Mouse (Mus musculus) brain, embryonic 14.5 days (tissue): ENCODE data around the gene Sipa1. TPM values are rescaled to one million over a fixed set of nuclear protein-coding genes. Genes with fewer than 3 reads are reported as not detected.

Experiments
- DNase-seq: peaks from one replicate; pipeline ENCODE4 v3.0.0-alpha.2; 2011; ENCODE audit warnings: low read depth
- CTCF ChIP-seq: fragments of 200-500 bp; IDR thresholded peaks from 2 replicates; pipeline ENCODE4 v1.5.1; 2012; ENCODE audit warnings: inconsistent platforms, mild to moderate bottlenecking, moderate library complexity, borderline replicate concordance; ENCODE audit not compliant: insufficient read depth, insufficient read length; ENCODE audit errors: extremely low read depth
- POLR2A ChIP-seq: fragments of 200-500 bp; IDR thresholded peaks from 2 replicates; pipeline ENCODE4 v1.6.1; 2012; ENCODE audit warnings: mild to moderate bottlenecking, inconsistent platforms, borderline replicate concordance; ENCODE audit not compliant: poor library complexity, insufficient read depth, insufficient read length, severe bottlenecking; ENCODE audit errors: extremely low read depth
- polyA plus RNA-seq: library from polyadenylated mRNA; depleted of rRNA; stranded (reverse); fragments of >200 nt; gene quantifications from 2 replicates; pipeline ENCODE4 v1.2.3, GENCODE M21; 2012

The Sipa1 gene
- polyA plus RNA-seq, 1 experiment = 32.5 TPM

GRCm38 (mm10) chr19:5685431-5685830 lies 21.9 kb upstream of the Sipa1 start:
- TF ChIP-seq POLR2A (no peak), CTCF (no peak)
- DNase-seq = no peak

- no peak for DNase-seq
- no peak for TF ChIP-seq POLR2A
- TF ChIP-seq CTCF = no peak
Measured at GRCm38 (mm10) chr19:5684985-5685384, 21.5 kb upstream of the Sipa1 start.

- TF ChIP-seq CTCF = no peak
- no peak for TF ChIP-seq POLR2A
- no peak for DNase-seq
Measured at GRCm38 (mm10) chr19:5684236-5684635, 20.7 kb upstream of the Sipa1 start.

GRCm38 (mm10) chr19:5680432-5680831 lies 16.9 kb upstream of the Sipa1 start:
- no peak for DNase-seq
- TF ChIP-seq CTCF (no peak), POLR2A (no peak)

- TF ChIP-seq CTCF = no peak
- no peak for TF ChIP-seq POLR2A
- no peak for DNase-seq
Measured at GRCm38 (mm10) chr19:5668372-5668771, 4.9 kb upstream of the Sipa1 start.

- TF ChIP-seq POLR2A (no peak), CTCF (no peak)
- DNase-seq = no peak
Measured at GRCm38 (mm10) chr19:5666386-5666785, 2.9 kb upstream of the Sipa1 start.

- DNase-seq = no peak
- TF ChIP-seq POLR2A (no peak), CTCF (no peak)
Measured at GRCm38 (mm10) chr19:5665465-5665864, 2.0 kb upstream of the Sipa1 start.

- no peak for DNase-seq
- TF ChIP-seq CTCF (no peak), POLR2A (no peak)
Measured at GRCm38 (mm10) chr19:5664669-5665257, 1.3 kb upstream of the Sipa1 start.

- TF ChIP-seq CTCF (no peak), POLR2A (no peak)
- DNase-seq = no peak
Measured at GRCm38 (mm10) chr19:5662310-5662709, 1.2 kb downstream of the Sipa1 start.

- TF ChIP-seq CTCF (no peak), POLR2A (no peak)
- no peak for DNase-seq
Measured at GRCm38 (mm10) chr19:5660942-5661751, 2.4 kb downstream of the Sipa1 start.

- TF ChIP-seq POLR2A = no peak
- no peak for TF ChIP-seq CTCF
- DNase-seq = no peak
Measured at GRCm38 (mm10) chr19:5654720-5655298, 8.7 kb downstream of the Sipa1 start.
